Mouse (Mus musculus) forebrain, embryonic 12.5 days (tissue): ENCODE results near the gene Ptcd2. TPM values are rescaled to one million over a fixed set of nuclear protein-coding genes. Genes with fewer than 3 reads are reported as not detected.

Experiments used
- ATAC-seq: fragments of 200-750 bp; cut with Nextera tagmentation; 2 replicates; pipeline ENCODE4 v1.8.0; 2017; ENCODE audit warnings: moderate TSS enrichment; ENCODE audit not compliant: low FRiP score
- H3K27ac ChIP-seq: fragments of 300-500 bp; sonication (generic); 2 replicates; pipeline ENCODE4 v1.5.1; 2016; ENCODE audit warnings: mild to moderate bottlenecking
- H3K27me3 ChIP-seq: fragments of 300-500 bp; sonication (generic); 2 replicates; pipeline ENCODE4 v1.6.1; 2016; ENCODE audit warnings: mild to moderate bottlenecking
- H3K36me3 ChIP-seq: fragments of 300-500 bp; sonication (generic); replicated peaks from 2 replicates; pipeline ENCODE4 v1.6.1; 2016; ENCODE audit warnings: mild to moderate bottlenecking
- H3K4me1 ChIP-seq: fragments of 300-500 bp; sonication (generic); 2 replicates; pipeline ENCODE4 v1.6.1; 2016
- H3K4me2 ChIP-seq: fragments of 300-500 bp; sonication (generic); 2 replicates; pipeline ENCODE4 v1.6.1; 2016; ENCODE audit warnings: mild to moderate bottlenecking, moderate library complexity
- H3K4me3 ChIP-seq: fragments of 300-500 bp; sonication (generic); replicated peaks from 2 replicates; pipeline ENCODE4 v1.5.1; 2016; ENCODE audit warnings: mild to moderate bottlenecking
- H3K9ac ChIP-seq: fragments of 300-500 bp; sonication (generic); 2 replicates; pipeline ENCODE4 v1.6.1; 2016; ENCODE audit warnings: mild to moderate bottlenecking
- H3K9me3 ChIP-seq: fragments of 300-500 bp; sonication (generic); 2 replicates; pipeline ENCODE4 v1.6.1; 2016
- WGBS: fragments of 180-500 bp; shearing (Covaris S2); methylation state at CpG from one replicate; pipeline ENCODE4 v1.1.7; 2016; 5-methylcytosine and 5-hydroxymethylcytosine counted together
- polyA plus RNA-seq: library from polyadenylated mRNA; unstranded; fragments of >200 nt; fragmentation: Nextera tagmentation; extraction: Ambion mirVana; gene quantifications from 2 replicates; pipeline ENCODE4 v1.2.1, GENCODE M21; 2016

Ptcd2 gene
- polyA plus RNA-seq, 1 experiment from 2014 or later: 47.6 TPM

DNA sequence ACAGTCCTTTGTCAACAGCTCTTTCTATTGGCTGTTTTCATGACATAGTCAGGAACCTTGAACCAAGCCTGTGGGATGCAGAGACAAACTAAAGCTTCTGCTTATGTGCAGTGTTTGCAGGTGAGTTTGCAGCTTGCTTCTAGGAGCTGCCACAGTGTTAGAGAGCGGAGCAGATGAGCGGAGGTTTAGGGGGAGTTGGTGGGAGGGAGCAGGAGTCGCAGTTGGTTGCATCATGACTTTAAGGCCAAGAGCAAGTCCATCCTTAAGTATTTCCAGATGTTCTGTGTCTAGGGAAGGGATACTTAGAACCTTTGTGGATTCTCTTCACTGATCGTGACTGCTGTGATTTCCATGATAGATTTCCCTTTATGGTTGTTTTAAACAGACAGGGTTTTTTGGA is 29.7 kb upstream of the Ptcd2 start:
- no peak overlapping the region for H3K4me2 ChIP-seq
- H3K9ac ChIP-seq: no peak overlapping the region
- H3K27me3 ChIP-seq: no peaks in the 10 kb centered on the region
- 86% methylated on average over 4 of the region's 4 CpGs for WGBS
- H3K27ac ChIP-seq: no peak overlapping the region
- no peak overlapping the region for H3K4me3 ChIP-seq
- H3K4me1 ChIP-seq: peaks cover 3% of the 10 kb centered on the region; the same call in 1 of the 2 replicates
- no peak for ATAC-seq
- no peaks in the 10 kb centered on the region for H3K9me3 ChIP-seq
- peaks cover 7% of the 10 kb centered on the region; the same call in 1 of the 2 replicates for H3K36me3 ChIP-seq

DNA sequence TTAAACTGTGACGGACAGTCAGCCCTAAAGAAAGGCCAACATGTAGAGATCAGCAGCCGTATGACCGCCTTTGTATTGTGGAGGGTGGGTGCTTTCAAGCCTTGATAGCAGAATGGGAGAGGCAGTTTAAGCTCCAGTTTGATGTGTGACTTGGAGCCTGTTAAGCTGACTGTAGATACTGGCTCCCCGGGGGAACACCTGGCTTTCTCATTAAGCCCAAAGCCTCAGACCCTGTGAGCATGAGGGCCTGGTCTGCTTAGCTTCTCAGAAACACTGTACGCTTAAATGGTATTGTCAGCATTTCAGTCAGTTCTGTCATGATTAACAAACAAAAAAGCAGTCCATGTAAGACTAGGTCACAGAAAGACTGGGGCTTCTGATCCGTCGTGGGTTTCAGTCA is 29.2 kb upstream of the Ptcd2 start:
- H3K4me2 ChIP-seq: no peak overlapping the region

GRCm38 (mm10) chr13:99371285-99371684 is 26.8 kb upstream of the Ptcd2 start:
- Histone ChIP-seq H3K36me3 (peaks cover 15% of the 10 kb centered on the region; the same call in 1 of the 2 replicates), H3K4me2 (no peak overlapping the region), H3K4me3 (no peak overlapping the region), H3K27ac (no peak overlapping the region), H3K27me3 (no peaks in the 10 kb centered on the region), H3K9me3 (no peaks in the 10 kb centered on the region), H3K9ac (no peak overlapping the region), H3K4me1 (peaks cover 3% of the 10 kb centered on the region; the same call in 1 of the 2 replicates)
- 93% methylated on average over 5 of the region's 5 CpGs for WGBS
- no peak for ATAC-seq

More for the DNA sequence above, 29.2 kb upstream of the Ptcd2 start:
- no peaks in the 10 kb centered on the region for H3K27me3 ChIP-seq
- no peak overlapping the region for H3K4me3 ChIP-seq
- no peak overlapping the region for H3K27ac ChIP-seq
- peaks cover 3% of the 10 kb centered on the region; the same call in 1 of the 2 replicates for H3K4me1 ChIP-seq
- no peak overlapping the region for H3K9ac ChIP-seq
- ATAC-seq: no peak
- 78% methylated on average over 7 of the region's 7 CpGs for WGBS
- H3K9me3 ChIP-seq: no peaks in the 10 kb centered on the region
- peaks cover 7% of the 10 kb centered on the region; the same call in 1 of the 2 replicates for H3K36me3 ChIP-seq

GRCm38 (mm10) chr13:99369103-99369502 is 24.6 kb upstream of the Ptcd2 start:
- H3K27me3 ChIP-seq: no peaks in the 10 kb centered on the region
- H3K27ac ChIP-seq: 0 out of 2 replicates have a peak overlapping the region, but pooled peaks have one; percentile 3
- ATAC-seq: no peak
- 81% methylated on average over 12 of the region's 12 CpGs for WGBS
- H3K9me3 ChIP-seq: no peaks in the 10 kb centered on the region
- H3K36me3 ChIP-seq: peaks cover 22% of the 10 kb centered on the region; the same call in 1 of the 2 replicates
- no peak overlapping the region for H3K9ac ChIP-seq
- no peak overlapping the region for H3K4me3 ChIP-seq
- no peaks in the 10 kb centered on the region for H3K4me1 ChIP-seq
- no peak overlapping the region for H3K4me2 ChIP-seq

DNA sequence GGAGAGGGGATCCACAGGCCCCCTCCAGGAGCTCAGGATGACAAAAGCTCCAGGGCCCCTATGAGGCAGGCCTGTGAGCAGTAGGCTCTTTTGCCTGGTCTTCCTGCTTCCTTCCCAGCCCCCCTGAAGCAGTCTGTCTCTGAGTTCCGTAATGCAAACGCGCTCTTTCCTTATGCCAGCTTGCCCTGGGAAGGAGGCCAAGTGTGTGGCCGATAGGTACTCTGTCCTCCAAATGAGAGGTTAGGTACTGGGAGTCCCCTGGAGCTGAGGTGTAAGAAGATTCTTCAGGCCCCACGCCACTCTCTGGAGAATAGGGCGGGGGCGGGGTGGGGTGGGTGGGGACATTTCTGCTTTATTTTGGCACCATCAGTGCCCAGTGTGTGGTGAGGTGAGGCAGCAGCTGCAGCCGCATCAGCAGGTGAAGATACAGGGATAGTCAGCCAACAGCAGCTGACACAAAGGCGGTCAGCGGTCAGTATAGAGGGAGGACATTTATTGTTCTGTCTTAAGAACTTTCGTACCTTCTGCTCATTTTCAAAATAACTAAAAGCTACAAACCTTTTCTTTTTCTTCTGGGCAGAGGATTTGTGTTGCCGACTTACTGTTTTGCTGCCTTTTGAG is 23.2 kb upstream of the Ptcd2 start:
- WGBS: 88% methylated on average over 12 of the region's 12 CpGs
- no peak overlapping the region for H3K9ac ChIP-seq
- no peaks in the 10 kb centered on the region for H3K27me3 ChIP-seq
- H3K27ac ChIP-seq: 0 out of 2 replicates have a peak overlapping the region, but pooled peaks have one; percentile 31
- ATAC-seq: no peak
- peaks cover 22% of the 10 kb centered on the region for H3K36me3 ChIP-seq
- no peak overlapping the region for H3K4me3 ChIP-seq
- H3K9me3 ChIP-seq: no peaks in the 10 kb centered on the region
- H3K4me1 ChIP-seq: no peaks in the 10 kb centered on the region
- no peak overlapping the region for H3K4me2 ChIP-seq

DNA sequence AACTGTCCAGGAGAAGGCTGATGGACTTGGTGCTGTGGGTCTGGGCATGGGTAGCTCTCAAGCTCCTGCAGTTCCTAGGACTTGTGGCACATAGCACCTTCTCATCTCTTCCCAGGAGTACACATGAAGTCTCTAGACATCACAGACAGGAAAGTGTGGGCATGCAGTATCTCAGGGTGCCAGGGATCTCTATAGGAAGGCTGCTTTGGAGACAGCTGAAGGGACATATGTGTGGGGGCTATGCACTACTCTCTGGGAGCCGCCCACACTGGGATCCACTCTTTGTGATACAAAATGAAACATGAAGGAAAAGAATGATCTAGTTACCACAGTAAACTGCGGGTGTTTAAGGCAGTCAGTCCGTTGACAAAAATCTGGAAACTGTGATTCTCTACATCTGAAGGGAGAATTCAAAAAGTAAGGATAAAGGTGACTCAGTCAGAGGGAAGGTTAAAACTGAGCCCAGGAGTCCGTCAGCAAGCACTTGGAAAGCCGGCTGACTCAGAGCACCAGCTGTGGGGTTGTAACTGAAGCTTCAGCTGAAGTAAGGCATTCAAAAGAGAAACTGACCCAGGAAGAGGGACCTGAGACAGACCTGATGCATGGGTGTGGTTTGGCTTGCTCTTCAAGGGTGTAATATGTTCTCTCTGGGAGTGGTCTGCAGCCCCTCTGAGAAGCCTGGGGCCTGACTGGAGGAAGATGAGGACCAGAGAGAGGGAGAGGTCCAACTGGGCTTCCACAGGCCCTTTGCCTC is 22.1 kb upstream of the Ptcd2 start:
- H3K36me3 ChIP-seq: peaks cover 22% of the 10 kb centered on the region
- H3K4me2 ChIP-seq: no peak overlapping the region
- no peaks in the 10 kb centered on the region for H3K4me1 ChIP-seq
- 93% methylated on average over 5 of the region's 5 CpGs for WGBS
- H3K27me3 ChIP-seq: no peaks in the 10 kb centered on the region
- H3K9me3 ChIP-seq: no peaks in the 10 kb centered on the region
- H3K4me3 ChIP-seq: no peak overlapping the region
- no peak overlapping the region for H3K27ac ChIP-seq
- no peak overlapping the region for H3K9ac ChIP-seq
- no peak for ATAC-seq

- H3K4me3 ChIP-seq: no peak overlapping the region
- H3K27me3 ChIP-seq: no peaks in the 10 kb centered on the region
- peaks cover 19% of the 10 kb centered on the region for H3K36me3 ChIP-seq
- H3K9me3 ChIP-seq: no peaks in the 10 kb centered on the region
- no peak for ATAC-seq
- H3K4me2 ChIP-seq: no peak overlapping the region
- H3K9ac ChIP-seq: no peak overlapping the region
- WGBS: 50% methylated on average over 4 of the region's 4 CpGs
- no peak overlapping the region; the same call in 1 of the 2 replicates for H3K27ac ChIP-seq
- no peaks in the 10 kb centered on the region for H3K4me1 ChIP-seq
Observed at GRCm38 (mm10) chr13:99363866-99364265, 19.4 kb upstream of the Ptcd2 start.

DNA sequence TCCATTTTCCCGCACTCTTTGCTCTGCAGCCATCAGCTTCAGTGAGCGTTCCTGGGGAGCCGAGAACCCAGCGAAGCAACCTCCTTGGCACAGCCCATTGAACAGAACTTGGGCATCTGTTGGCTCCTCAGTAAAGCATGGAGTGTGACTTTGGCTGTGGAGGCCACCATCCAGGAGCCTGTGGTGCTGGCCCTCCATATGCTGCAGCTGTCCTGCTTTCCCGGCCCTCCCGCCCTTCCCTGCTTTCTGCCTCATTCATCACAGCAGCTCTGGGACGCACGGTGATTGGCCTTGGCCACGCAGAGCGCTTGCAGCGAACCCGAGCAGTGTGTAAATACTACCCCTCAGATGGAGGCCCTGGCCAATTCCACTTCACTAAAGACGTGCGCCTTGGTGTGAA is 14.4 kb upstream of the Ptcd2 start:
- Histone ChIP-seq H3K36me3 (peaks cover 6% of the 10 kb centered on the region), H3K9ac (no peak overlapping the region), H3K4me2 (no peak overlapping the region), H3K4me1 (no peaks in the 10 kb centered on the region), H3K9me3 (no peaks in the 10 kb centered on the region), H3K27ac (no peak overlapping the region), H3K4me3 (no peak overlapping the region), H3K27me3 (no peaks in the 10 kb centered on the region)
- ATAC-seq: no peak
- WGBS: 86% methylated on average over 14 of the region's 14 CpGs

- H3K27me3 ChIP-seq: no peaks in the 10 kb centered on the region
- no peak for ATAC-seq
- H3K36me3 ChIP-seq: peaks cover 8% of the 10 kb centered on the region; the same call in 1 of the 2 replicates
- no peak overlapping the region for H3K4me3 ChIP-seq
- H3K4me1 ChIP-seq: no peaks in the 10 kb centered on the region
- no peak overlapping the region for H3K4me2 ChIP-seq
- WGBS: 31% methylated on average over 9 of the region's 9 CpGs
- no peak overlapping the region; the same call in 1 of the 2 replicates for H3K9ac ChIP-seq
- H3K27ac ChIP-seq: no peak overlapping the region
- H3K9me3 ChIP-seq: no peaks in the 10 kb centered on the region
Observed at GRCm38 (mm10) chr13:99356428-99357265, 12.1 kb upstream of the Ptcd2 start.

GRCm38 (mm10) chr13:99355861-99356260 is 11.4 kb upstream of the Ptcd2 start:
- Histone ChIP-seq H3K9ac (no peak overlapping the region), H3K9me3 (no peaks in the 10 kb centered on the region), H3K36me3 (peaks cover 16% of the 10 kb centered on the region), H3K27me3 (no peaks in the 10 kb centered on the region), H3K4me1 (no peaks in the 10 kb centered on the region), H3K4me2 (no peak overlapping the region), H3K4me3 (no peak overlapping the region), H3K27ac (no peak overlapping the region)
- no peak for ATAC-seq
- 88% methylated on average over 7 of the region's 7 CpGs for WGBS

DNA sequence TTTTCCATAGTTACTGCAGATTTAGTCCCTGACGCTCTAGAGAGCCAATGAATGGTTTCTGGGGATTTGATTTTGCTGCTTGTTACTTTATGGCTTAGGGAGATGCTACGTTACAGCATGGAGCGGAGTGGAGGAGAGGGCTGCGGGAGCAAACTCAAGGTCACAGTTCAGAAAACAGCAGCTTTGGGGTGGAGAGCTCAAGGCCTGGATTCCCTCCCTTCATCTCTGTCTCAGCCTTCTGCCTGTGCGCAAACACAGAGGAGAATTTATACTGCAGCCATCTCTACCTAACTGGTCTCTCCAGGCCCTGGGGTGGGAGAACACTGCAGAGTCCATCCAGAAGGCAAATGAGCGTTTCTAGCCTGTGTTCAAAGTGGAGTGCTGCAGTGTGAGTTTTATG is 10.6 kb upstream of the Ptcd2 start:
- no peak overlapping the region for H3K4me3 ChIP-seq
- no peak overlapping the region for H3K27ac ChIP-seq
- H3K9me3 ChIP-seq: no peaks in the 10 kb centered on the region
- peaks cover 18% of the 10 kb centered on the region for H3K36me3 ChIP-seq
- no peak for ATAC-seq
- H3K4me2 ChIP-seq: no peak overlapping the region
- H3K4me1 ChIP-seq: no peaks in the 10 kb centered on the region
- WGBS: 88% methylated on average over 6 of the region's 6 CpGs
- no peak overlapping the region for H3K9ac ChIP-seq
- no peaks in the 10 kb centered on the region for H3K27me3 ChIP-seq

DNA sequence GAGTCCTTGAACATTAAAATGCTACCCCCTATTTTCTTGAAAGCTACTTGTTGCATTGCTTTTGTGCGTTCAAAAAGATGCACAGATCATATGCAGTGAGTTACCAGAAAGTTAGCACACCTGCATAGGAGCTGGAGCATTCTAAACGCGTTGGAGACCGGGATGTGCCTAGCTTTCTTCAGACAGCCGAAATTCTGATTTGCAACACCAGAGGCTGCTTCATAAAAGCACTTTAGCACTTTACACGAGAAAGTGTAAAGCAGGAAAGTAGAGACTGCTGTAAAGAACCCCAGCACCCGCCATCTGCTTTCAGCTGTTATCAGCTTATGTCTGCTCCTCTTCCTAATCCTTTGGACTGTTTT is 9.0 kb upstream of the Ptcd2 start:
- H3K4me2 ChIP-seq: peak overlapping the region; percentile 59
- no peaks in the 10 kb centered on the region for H3K27me3 ChIP-seq
- no peaks in the 10 kb centered on the region for H3K9me3 ChIP-seq
- WGBS: 15% methylated on average over 7 of the region's 7 CpGs
- H3K9ac ChIP-seq: peak overlapping the region; percentile 55
- H3K27ac ChIP-seq: peak overlapping the region; percentile 78
- peak; percentile 8; the same call in 1 of the 2 replicates for ATAC-seq
- peak overlapping the region; percentile 42 for H3K4me3 ChIP-seq
- H3K36me3 ChIP-seq: peaks cover 21% of the 10 kb centered on the region
- H3K4me1 ChIP-seq: no peaks in the 10 kb centered on the region
